In genomic region chr6:48745959-48746889, GRCm38 (mm10) we compare ENCODE assay signal across 8 mouse cellular contexts. TPM values are rescaled to one million over a fixed set of nuclear protein-coding genes. Genes with fewer than 3 reads are reported as not detected.
DNase-seq lines count a peak whose midpoint lies in the region; ATAC-seq and TF ChIP-seq lines count a peak whose summit lies in the region.

Gene Gimap5 (plus strand): TSS chr6:48746197.

- H3K9me3 ChIP-seq in CH12.LX (replicated peaks; ENCODE audit: low read length): peaks cover 18% of the 10 kb centered on the region
- H3K9me3 ChIP-seq in heart, embryonic 14.5 days (ENCODE audit: control insufficient read depth, low read length): no peaks in the 10 kb centered on the region
- H3K9me3 ChIP-seq in kidney, postnatal 0 days (replicated peaks; ENCODE audit: low read length): no peaks in the 10 kb centered on the region
- H3K9me3 ChIP-seq in stomach, embryonic 15.5 days: no peaks in the 10 kb centered on the region

- peak; percentile 94 for DNase-seq in 416B (ENCODE audit: low read depth)
- DNase-seq in CH12.LX (ENCODE audit: extremely low read depth): peak; percentile 95
- peak; percentile 75 for DNase-seq in kidney, postnatal 0 days (ENCODE audit: low spot score)
- peak; percentile 68 to 69 for DNase-seq in lung, postnatal 4 days
- DNase-seq in layer of hippocampus, postnatal 14 days (ENCODE audit: low spot score in 2 of 2): no peak

- in situ Hi-C loops in CH12.LX (cut with MboI; ENCODE audit: low pct_ligation_motif_present, low pct_unique_long_range_greater_than_20kb, low sequenced_read_pairs): no loop called here

- TF ChIP-seq EP300 in CH12.LX (IDR thresholded peaks at IDR 0.05; ENCODE audit: low read length): peak; percentile 93

- H3K4me2 ChIP-seq in CH12.LX (ENCODE audit: insufficient read depth, low read depth, poor library complexity, severe bottlenecking): peak within 1 kb of the TSS; percentile 64
- peak within 1 kb of the TSS; percentile 56 for H3K4me2 ChIP-seq in heart, embryonic 14.5 days (ENCODE audit: low read length)
- peak within 1 kb of the TSS; percentile 43 for H3K4me2 ChIP-seq in kidney, postnatal 0 days (ENCODE audit: low read length)
- H3K4me2 ChIP-seq in stomach, embryonic 15.5 days: 0 out of 2 replicates have a peak within 1 kb of the TSS, but pooled peaks have one; percentile 28

- peaks cover 9 to 56% of the 10 kb centered on the region in 2 experiments for H3K4me1 ChIP-seq in CH12.LX (ENCODE audit: control insufficient read depth in 1 of 2, insufficient read depth in 2 of 2)
- H3K4me1 ChIP-seq in heart, embryonic 14.5 days (ENCODE audit: control insufficient read depth in 2 of 2, insufficient read depth in 2 of 2, low read length in 2 of 2): peaks cover 0 to 4% of the 10 kb centered on the region in 2 experiments; a peak in 1 of 4 replicates
- H3K4me1 ChIP-seq in kidney, postnatal 0 days (replicated peaks; ENCODE audit: insufficient read depth, low read length): peaks cover 4% of the 10 kb centered on the region; the same call in 1 of the 2 replicates
- peaks cover 12% of the 10 kb centered on the region; the same call in 1 of the 2 replicates for H3K4me1 ChIP-seq in stomach, embryonic 15.5 days

- peak within 1 kb of the TSS; percentile 100 for H3K27ac ChIP-seq in CH12.LX (ENCODE audit: insufficient read depth, low read depth)
- H3K27ac ChIP-seq in heart, embryonic 14.5 days (replicated peaks in 1 of 2; ENCODE audit: control insufficient read depth in 1 of 2, insufficient read depth in 1 of 2, low read depth in 2 of 2, low read length in 2 of 2): peak within 1 kb of the TSS; percentile 67 to 80
- H3K27ac ChIP-seq in kidney, postnatal 0 days: peak within 1 kb of the TSS; percentile 77
- H3K27ac ChIP-seq in stomach, embryonic 15.5 days: peak within 1 kb of the TSS; percentile 11; the same call in 1 of the 2 replicates

- WGBS in heart, embryonic 14.5 days: 31% methylated on average over 16 of the region's 16 CpGs
- WGBS in kidney, postnatal 0 days: 36% methylated on average over 16 of the region's 16 CpGs
- WGBS in stomach, embryonic 15.5 days: 39% methylated on average over 16 of the region's 16 CpGs

- TF ChIP-seq RAD21 in CH12.LX (IDR thresholded peaks at IDR 0.05; ENCODE audit: low read depth, low read length): peak; percentile 54

- H3K9ac ChIP-seq in CH12.LX (ENCODE audit: insufficient read depth, low read depth): peak within 1 kb of the TSS; percentile 92
- H3K9ac ChIP-seq in heart, embryonic 14.5 days (ENCODE audit: low read length): peak within 1 kb of the TSS; percentile 61
- H3K9ac ChIP-seq in kidney, postnatal 0 days (ENCODE audit: low read depth, low read length): peak within 1 kb of the TSS; percentile 31; the same call in 1 of the 2 replicates
- H3K9ac ChIP-seq in stomach, embryonic 15.5 days: no peak within 1 kb of the TSS

- peak; percentile 85 for ATAC-seq in common myeloid progenitor, adult 5-6 weeks (replicated peaks; ENCODE audit: low read depth, poor library complexity, severe bottlenecking)
- peak; percentile 57 for ATAC-seq in heart, embryonic 14.5 days (ENCODE audit: insufficient number of reproducible peaks, insufficient read depth, low FRiP score, low read depth)
- no peak for ATAC-seq in kidney, postnatal 0 days (replicated peaks; ENCODE audit: low FRiP score, low read depth)
- ATAC-seq in stomach, embryonic 15.5 days (ENCODE audit: insufficient read depth, low FRiP score, low read depth): no peak

- peaks cover 37 to 40% of the 10 kb centered on the region in 2 experiments for H3K36me3 ChIP-seq in CH12.LX (replicated peaks in 1 of 2; ENCODE audit: control insufficient read depth in 1 of 2, insufficient read depth in 1 of 2, low read length in 1 of 2)
- H3K36me3 ChIP-seq in heart, embryonic 14.5 days (ENCODE audit: control insufficient read depth, insufficient read depth, low read length): no peaks in the 10 kb centered on the region
- H3K36me3 ChIP-seq in kidney, postnatal 0 days (ENCODE audit: insufficient read depth, low read length): no peaks in the 10 kb centered on the region
- no peaks in the 10 kb centered on the region for H3K36me3 ChIP-seq in stomach, embryonic 15.5 days

- dilution Hi-C loops in CH12.LX (cut with MboI; ENCODE audit: extremely low pct_ligation_motif_present, extremely low pct_unique_long_range_greater_than_20kb, low sequenced_read_pairs): no loop called here

- no peaks in the 10 kb centered on the region for H3K27me3 ChIP-seq in CH12.LX (replicated peaks)
- H3K27me3 ChIP-seq in heart, embryonic 14.5 days (ENCODE audit: control insufficient read depth, insufficient read depth, low read length): peaks cover 26% of the 10 kb centered on the region
- no peaks in the 10 kb centered on the region for H3K27me3 ChIP-seq in kidney, postnatal 0 days (ENCODE audit: insufficient read depth, low read length)
- no peaks in the 10 kb centered on the region; the same call in 1 of the 2 replicates for H3K27me3 ChIP-seq in stomach, embryonic 15.5 days (replicated peaks)

- H3K4me3 ChIP-seq in CH12.LX (replicated peaks in 1 of 3; ENCODE audit: low read depth in 2 of 3, low read length in 2 of 3, poor library complexity in 1 of 3): peak within 1 kb of the TSS; percentile 58 to 90 (median 62)
- H3K4me3 ChIP-seq in heart, embryonic 14.5 days (ENCODE audit: control insufficient read depth in 1 of 2, insufficient read depth in 1 of 2, low read depth in 1 of 2, low read length in 2 of 2): peak within 1 kb of the TSS; percentile 12 to 27
- 0 out of 2 replicates have a peak within 1 kb of the TSS, but pooled peaks have one; percentile 4 for H3K4me3 ChIP-seq in kidney, postnatal 0 days (replicated peaks; ENCODE audit: low read depth, low read length)
- peak within 1 kb of the TSS; percentile 6; the same call in 1 of the 2 replicates for H3K4me3 ChIP-seq in stomach, embryonic 15.5 days (replicated peaks)

- TF ChIP-seq POLR2A in CH12.LX (IDR thresholded peaks at IDR 0.05; ENCODE audit: low read depth, low read length): peak; percentile 84

- peaks cover 40% of the 10 kb centered on the region for H3K79me2 ChIP-seq in CH12.LX (replicated peaks; ENCODE audit: control insufficient read depth, extremely low read depth, insufficient read depth, poor library complexity, severe bottlenecking)

- TF ChIP-seq CTCF in CH12.LX (conservative IDR thresholded peaks at IDR 0.05 in 1 of 2, IDR thresholded peaks at IDR 0.05 in 1 of 2; ENCODE audit: low read depth in 2 of 2, low read length in 2 of 2): peak in 1 of 2 experiments; percentile 74; a peak in 3 of 4 replicates
- TF ChIP-seq CTCF in kidney, postnatal 0 days (IDR thresholded peaks at IDR 0.05; ENCODE audit: low read depth): peak; percentile 73

TF ChIP-seq in CH12.LX, 34 proteins besides CTCF, POLR2A, EP300 and RAD21 (continues in another document):
- TF ChIP-seq MXI1 (IDR thresholded peaks at IDR 0.05; ENCODE audit: low read depth, low read length) (peak; percentile 16), USF2 (conservative IDR thresholded peaks at IDR 0.05; ENCODE audit: low read depth, low read length) (no peak), UBTF (IDR thresholded peaks at IDR 0.05; ENCODE audit: low read depth, low read length) (peak; percentile 23; the same call in 1 of the 2 replicates), MYC (IDR thresholded peaks at IDR 0.05; ENCODE audit: low read depth, low read length) (peak; percentile 56), GABPA (IDR thresholded peaks at IDR 0.05; ENCODE audit: insufficient replicate concordance, low read depth, low read length) (no peak), E2F4 (IDR thresholded peaks at IDR 0.05; ENCODE audit: insufficient replicate concordance, low read depth, low read length) (no peak), ZC3H11A (IDR thresholded peaks at IDR 0.05; ENCODE audit: low read depth, low read length) (no peak; the same call in 1 of the 2 replicates), ZNF384 (IDR thresholded peaks at IDR 0.05; ENCODE audit: low read depth, low read length) (no peak), RCOR1 (conservative IDR thresholded peaks at IDR 0.05; ENCODE audit: low read depth, low read length) (peak; percentile 74), JUND (conservative IDR thresholded peaks at IDR 0.05; ENCODE audit: low read depth, low read length) (peak; percentile 73; the same call in 1 of the 2 replicates), ZMIZ1 (IDR thresholded peaks at IDR 0.05; ENCODE audit: low read depth, low read length) (peak; percentile 90; the same call in 1 of the 2 replicates), PAX5 (IDR thresholded peaks at IDR 0.05; ENCODE audit: low read length) (no peak), TCF12 (IDR thresholded peaks at IDR 0.05; ENCODE audit: low read depth, low read length) (peak; percentile 95), NELFE (IDR thresholded peaks at IDR 0.05; ENCODE audit: low read depth, low read length) (peak; percentile 76), TBP (conservative IDR thresholded peaks at IDR 0.05; ENCODE audit: low read depth, low read length) (peak; percentile 96), BHLHE40 (IDR thresholded peaks at IDR 0.05; ENCODE audit: low read depth, low read length) (peak; percentile 80), MAZ (IDR thresholded peaks at IDR 0.05; ENCODE audit: low read depth, low read length) (peak; percentile 86), POLR2AphosphoS2 (IDR thresholded peaks at IDR 0.05; ENCODE audit: low read depth, low read length) (0 out of 2 replicates have a peak, but pooled peaks have one; percentile 24), SMC3 (IDR thresholded peaks at IDR 0.05; ENCODE audit: low read depth, low read length) (peak; percentile 73), SIN3A (IDR thresholded peaks at IDR 0.05; ENCODE audit: low read length) (peak; percentile 93), ETS1 (conservative IDR thresholded peaks at IDR 0.05; ENCODE audit: low read depth, low read length) (peak; percentile 84), IRF4 (IDR thresholded peaks at IDR 0.05; ENCODE audit: low read depth, low read length) (peak; percentile 96), ELF1 (IDR thresholded peaks at IDR 0.05; ENCODE audit: low read depth, low read length) (peak; percentile 69), MAFK (IDR thresholded peaks at IDR 0.05; ENCODE audit: insufficient replicate concordance, low read length) (peak; percentile 57; the same call in 1 of the 2 replicates), MAX (IDR thresholded peaks at IDR 0.05; ENCODE audit: low read length) (peak; percentile 41), CHD2 (IDR thresholded peaks at IDR 0.05; ENCODE audit: low read length) (peak; percentile 83)

RNA-seq across cellular contexts. Expression of gene Gimap5, which starts in this region (rescaled TPM):
- total RNA-seq in CH12.LX (2012; rRNA removed) (82.1 and 82.3 TPM in 2 replicates), CH12.LX (2014; rRNA removed) (74.6 and 77.6 TPM in 2 replicates)
- polyA plus RNA-seq in CH12.LX (2012; ENCODE audit: insufficient read length, low read depth): 56.9 and 59.6 TPM in 2 replicates
- total RNA-seq in common myeloid progenitor, adult 5-6 weeks (2017): 6.6 and 7.3 TPM in 2 replicates
- polyA plus RNA-seq in heart, embryonic 14.5 days (2014; fragmentation: Nextera tagmentation; extraction: Ambion mirVana): 6.8 and 8.7 TPM in 2 replicates
- polyA plus RNA-seq in kidney, postnatal 0 days (2015; fragmentation: Nextera tagmentation; extraction: Ambion mirVana): 26.4 and 32.2 TPM in 2 replicates
- 7.5 and 9.2 TPM in 2 replicates for polyA plus RNA-seq in stomach, embryonic 15.5 days (2015; fragmentation: Nextera tagmentation; extraction: Ambion mirVana)
- 1 to 10 TPM; 1.3 to 1.7 TPM for total RNA-seq in layer of hippocampus, postnatal 14 days (2021)

Comparison
In these comparisons a context has a peak if more than half of its experiments do, and no peak if none do; other contexts are left out.
1. DNase-seq: peak in 416B (single experiment), CH12.LX (single experiment), kidney, postnatal 0 days (single experiment) and lung, postnatal 4 days (2 of 2); none in layer of hippocampus, postnatal 14 days (0 of 2).
2. H3K27ac ChIP-seq: peak in every context shown above with its lines; median percentile 100 in CH12.LX; 77 in kidney, postnatal 0 days; 74 in heart, embryonic 14.5 days; 11 in stomach, embryonic 15.5 days.
3. H3K4me3 ChIP-seq: peak in every context shown above with its lines; median percentile 62 in CH12.LX; 20 in heart, embryonic 14.5 days; 6 in stomach, embryonic 15.5 days; 4 in kidney, postnatal 0 days.
4. ATAC-seq: peak in common myeloid progenitor, adult 5-6 weeks (single experiment) and heart, embryonic 14.5 days (single experiment); none in kidney, postnatal 0 days (single experiment) and stomach, embryonic 15.5 days (single experiment).
5. Peak in every context shown above with its lines, with median percentiles within 50 percentile points of each other: H3K4me2 ChIP-seq.